In genomic region chr7:4147836-4148235, GRCm38 (mm10) we compare ENCODE assay signal across 10 mouse cellular contexts. TPM values are rescaled to one million over a fixed set of nuclear protein-coding genes. Genes with fewer than 3 reads are reported as not detected.
A peak's percentile ranks its signal among the peaks of the same experiment; 100 is the strongest.
DNase-seq lines count a peak whose midpoint lies in the region; ATAC-seq and TF ChIP-seq lines count a peak whose summit lies in the region.
"Had no signal": no experiment of that assay in that cellular context is flagged by ENCODE, and none has a peak within 500 bp of the region (broad histone marks: within the 10 kb centered on the region; RNA-seq: fewer than 3 reads in every experiment).

No protein-coding gene starts in this region.

- peaks cover 31% of the 10 kb centered on the region for H3K4me1 ChIP-seq in heart, embryonic 15.5 days (replicated peaks)
- H3K4me1 ChIP-seq in lung, postnatal 0 days (ENCODE audit: insufficient read depth, low read depth, low read length) = peaks cover 6% of the 10 kb centered on the region; the same call in 1 of the 2 replicates
- H3K4me1 ChIP-seq in embryonic facial prominence, embryonic 14.5 days (ENCODE audit: control insufficient read depth, insufficient read depth, low read length) = peaks cover 18% of the 10 kb centered on the region
- peaks cover 37% of the 10 kb centered on the region for H3K4me1 ChIP-seq in neural tube, embryonic 15.5 days

- H3K4me2 ChIP-seq in heart, embryonic 15.5 days = peak overlapping the region; percentile 89; the same call in 1 of the 2 replicates
- peak overlapping the region; percentile 84 for H3K4me2 ChIP-seq in lung, postnatal 0 days (replicated peaks; ENCODE audit: low read depth, low read length)
- H3K4me2 ChIP-seq in embryonic facial prominence, embryonic 14.5 days (ENCODE audit: low read depth, low read length) = peak overlapping the region; percentile 91; the same call in 1 of the 2 replicates
- peak overlapping the region; percentile 85; the same call in 1 of the 2 replicates for H3K4me2 ChIP-seq in neural tube, embryonic 15.5 days

- H3K27ac ChIP-seq in heart, embryonic 15.5 days = peak overlapping the region; percentile 95
- 0 out of 2 replicates have a peak overlapping the region, but pooled peaks have one; percentile 99 for H3K27ac ChIP-seq in lung, postnatal 0 days (ENCODE audit: low read length)
- peak overlapping the region; percentile 95; the same call in 1 of the 2 replicates for H3K27ac ChIP-seq in embryonic facial prominence, embryonic 14.5 days (replicated peaks; ENCODE audit: low read depth, low read length)
- peak overlapping the region; percentile 93; the same call in 1 of the 2 replicates for H3K27ac ChIP-seq in neural tube, embryonic 15.5 days (replicated peaks)

- no peak for TF ChIP-seq EP300 in lung, postnatal 0 days (IDR thresholded peaks at IDR 0.05)

- H3K36me3 ChIP-seq in heart, embryonic 15.5 days = peaks cover 48% of the 10 kb centered on the region
- H3K36me3 ChIP-seq in lung, postnatal 0 days (ENCODE audit: insufficient read depth, low read length) = peaks cover 46% of the 10 kb centered on the region
- H3K36me3 ChIP-seq in embryonic facial prominence, embryonic 14.5 days (ENCODE audit: control insufficient read depth, insufficient read depth, low read length) = peaks cover 63% of the 10 kb centered on the region
- H3K36me3 ChIP-seq in neural tube, embryonic 15.5 days = peaks cover 54% of the 10 kb centered on the region

- peaks cover 9% of the 10 kb centered on the region for H3K27me3 ChIP-seq in heart, embryonic 15.5 days
- H3K27me3 ChIP-seq in lung, postnatal 0 days (replicated peaks; ENCODE audit: insufficient read depth, low read length) = no peaks in the 10 kb centered on the region
- 0 out of 2 replicates have a peak, but pooled peaks cover 3% of the 10 kb centered on the region for H3K27me3 ChIP-seq in embryonic facial prominence, embryonic 14.5 days (replicated peaks; ENCODE audit: control insufficient read depth, insufficient read depth, low read length)
- H3K27me3 ChIP-seq in neural tube, embryonic 15.5 days (replicated peaks) = peaks cover 15% of the 10 kb centered on the region

- 79% methylated on average over 4 of the region's 4 CpGs for WGBS in heart, embryonic 15.5 days
- 69% methylated on average over 4 of the region's 4 CpGs for whole genome bisulfite sequencing in lung, postnatal 0 days
- 74% methylated on average over 4 of the region's 4 CpGs for WGBS in embryonic facial prominence, embryonic 14.5 days
- 91% methylated on average over 4 of the region's 4 CpGs for WGBS in neural tube, embryonic 15.5 days

- DNase-seq in heart, postnatal 10 days = no peak
- DNase-seq in lung, postnatal 0 days (ENCODE audit: low spot score) = peak; percentile 77
- DNase-seq in lung, postnatal 25 days (ENCODE audit: low spot score) = no peak
- no peak for DNase-seq in embryonic facial prominence, embryonic 14.5 days (ENCODE audit: low spot score)
- no peak for DNase-seq in thymus, postnatal 4 days
- DNase-seq in left cerebral cortex, adult 18-20 months (ENCODE audit: low spot score in 2 of 2) = no peak
- DNase-seq: layer of hippocampus, postnatal 36 days had no signal

- no peak overlapping the region for H3K9ac ChIP-seq in heart, embryonic 15.5 days
- no peak overlapping the region for H3K9ac ChIP-seq in lung, postnatal 0 days (replicated peaks; ENCODE audit: low read depth)
- H3K9ac ChIP-seq in embryonic facial prominence, embryonic 14.5 days (ENCODE audit: low read depth, low read length) = no peak overlapping the region
- no peak overlapping the region for H3K9ac ChIP-seq in neural tube, embryonic 15.5 days (replicated peaks)

- no peak for TF ChIP-seq CTCF in lung, postnatal 0 days (IDR thresholded peaks at IDR 0.05)

- no peak for ATAC-seq in heart, embryonic 15.5 days (replicated peaks; ENCODE audit: insufficient number of reproducible peaks, insufficient read depth, low FRiP score, low read depth)
- no peak for ATAC-seq in lung, postnatal 0 days
- ATAC-seq in embryonic facial prominence, embryonic 14.5 days (ENCODE audit: low read depth) = no peak
- ATAC-seq in neural tube, embryonic 15.5 days (ENCODE audit: low FRiP score) = no peak

- H3K9me3 ChIP-seq in heart, embryonic 15.5 days (replicated peaks) = no peaks in the 10 kb centered on the region
- H3K9me3 ChIP-seq in lung, postnatal 0 days (ENCODE audit: low read length) = no peaks in the 10 kb centered on the region
- H3K9me3 ChIP-seq in embryonic facial prominence, embryonic 14.5 days (ENCODE audit: control insufficient read depth, low read length) = no peaks in the 10 kb centered on the region
- no peaks in the 10 kb centered on the region for H3K9me3 ChIP-seq in neural tube, embryonic 15.5 days (replicated peaks)

- intact Hi-C loops in heart, postnatal 10 days (cut with DNase I) = loop anchor here (5.0 to 10.0 kb wide), 2 partner anchors 46 to 503 kb away; partner anchors contain the start of gene Cnot3

- no peak overlapping the region for H3K4me3 ChIP-seq in heart, embryonic 15.5 days
- H3K4me3 ChIP-seq in lung, postnatal 0 days (ENCODE audit: low read depth, low read length) = no peak overlapping the region
- no peak overlapping the region for H3K4me3 ChIP-seq in embryonic facial prominence, embryonic 14.5 days (ENCODE audit: low read depth, low read length)
- H3K4me3 ChIP-seq in neural tube, embryonic 15.5 days (replicated peaks) = no peak overlapping the region

RNA-seq across cellular contexts. Expression of gene Leng9, which starts 2.3 kb away (rescaled TPM):
- polyA plus RNA-seq in heart, embryonic 15.5 days (2015; fragmentation: Nextera tagmentation; extraction: Ambion mirVana) = 2.8 and 3.3 TPM in 2 replicates
- total RNA-seq in heart, postnatal 10 days (2021) = 1 to 10 TPM; 2.8 to 3.2 TPM
- 7.6 and 7.7 TPM in 2 replicates for polyA plus RNA-seq in lung, postnatal 0 days (2015; fragmentation: Nextera tagmentation; extraction: Ambion mirVana)
- 3.5 and 4.3 TPM in 2 replicates for polyA plus RNA-seq in embryonic facial prominence, embryonic 14.5 days (2014; fragmentation: Nextera tagmentation; extraction: Ambion mirVana)
- 6.6 TPM in 2 replicates for polyA plus RNA-seq in neural tube, embryonic 15.5 days (2015; fragmentation: Nextera tagmentation; extraction: Ambion mirVana)
- 1 to 10 TPM; 6.0 to 6.9 TPM for total RNA-seq in left cerebral cortex, adult 18-20 months (2021)

RNA-seq across cellular contexts. Expression of gene Leng8, which starts 11.0 kb away (rescaled TPM):
- 43.7 and 65.8 TPM in 2 replicates for polyA plus RNA-seq in heart, embryonic 15.5 days (2015; fragmentation: Nextera tagmentation; extraction: Ambion mirVana)
- 10 to 100 TPM; 57.3 to 57.9 TPM for total RNA-seq in heart, postnatal 10 days (2021)
- polyA plus RNA-seq in lung, postnatal 0 days (2015; fragmentation: Nextera tagmentation; extraction: Ambion mirVana) = 28.0 and 29.6 TPM in 2 replicates
- 38.7 and 49.8 TPM in 2 replicates for polyA plus RNA-seq in embryonic facial prominence, embryonic 14.5 days (2014; fragmentation: Nextera tagmentation; extraction: Ambion mirVana)
- 71.3 and 77.4 TPM in 2 replicates for polyA plus RNA-seq in neural tube, embryonic 15.5 days (2015; fragmentation: Nextera tagmentation; extraction: Ambion mirVana)
- 100 to 1,000 TPM; 125 to 149 TPM for total RNA-seq in left cerebral cortex, adult 18-20 months (2021)

RNA-seq across cellular contexts. Expression of gene Cdc42ep5, which starts 16.8 kb away (rescaled TPM):
- 25.6 and 30.9 TPM in 2 replicates for polyA plus RNA-seq in heart, embryonic 15.5 days (2015; fragmentation: Nextera tagmentation; extraction: Ambion mirVana)
- 10 to 100 TPM; 11.6 to 12.3 TPM for total RNA-seq in heart, postnatal 10 days (2021)
- 46.7 and 51.1 TPM in 2 replicates for polyA plus RNA-seq in lung, postnatal 0 days (2015; fragmentation: Nextera tagmentation; extraction: Ambion mirVana)
- polyA plus RNA-seq in embryonic facial prominence, embryonic 14.5 days (2014; fragmentation: Nextera tagmentation; extraction: Ambion mirVana) = 58.9 and 61.1 TPM in 2 replicates
- 7.9 and 15.5 TPM in 2 replicates for polyA plus RNA-seq in neural tube, embryonic 15.5 days (2015; fragmentation: Nextera tagmentation; extraction: Ambion mirVana)
- total RNA-seq in left cerebral cortex, adult 18-20 months (2021) = 1 to 10 TPM; 3.6 to 4.1 TPM
- total RNA-seq: hematopoietic stem cell, adult 5-6 weeks had no signal

RNA-seq across cellular contexts. Expression of gene Ttyh1, which starts 28.6 kb away (rescaled TPM):
- polyA plus RNA-seq in heart, embryonic 15.5 days (2015; fragmentation: Nextera tagmentation; extraction: Ambion mirVana) = 1.2 and 1.7 TPM in 2 replicates
- 1 to 10 TPM; 1.4 to 2.3 TPM for total RNA-seq in heart, postnatal 10 days (2021)
- polyA plus RNA-seq in lung, postnatal 0 days (2015; fragmentation: Nextera tagmentation; extraction: Ambion mirVana) = 1.1 and 1.2 TPM in 2 replicates
- 8.1 and 8.7 TPM in 2 replicates for polyA plus RNA-seq in embryonic facial prominence, embryonic 14.5 days (2014; fragmentation: Nextera tagmentation; extraction: Ambion mirVana)
- polyA plus RNA-seq in neural tube, embryonic 15.5 days (2015; fragmentation: Nextera tagmentation; extraction: Ambion mirVana) = 127 and 155 TPM in 2 replicates
- 100 to 1,000 TPM; 597 TPM for total RNA-seq in left cerebral cortex, adult 18-20 months (2021)
